Mouse (Mus musculus) liver, embryonic 14.5 days (tissue): ENCODE measurements around the gene Slc15a3. TPM values are rescaled to one million over a fixed set of nuclear protein-coding genes. Genes with fewer than 3 reads are reported as not detected.

Experiments
- ATAC-seq: fragments of 200-750 bp; cut with Nextera tagmentation; 2 replicates; pipeline ENCODE4 v1.8.0; 2017; ENCODE audit warnings: moderate number of reproducible peaks, mild to moderate bottlenecking, moderate library complexity; ENCODE audit not compliant: insufficient read depth
- DNase-seq, 3 experiments: peaks; one replicate each; pipeline ENCODE4 v3.0.0-alpha.2; 2012 to 2013; ENCODE audit warnings: low read depth in 3 of 3, low spot score in 3 of 3
- H3K27ac ChIP-seq: fragments of 300-500 bp; sonication (generic); 2 replicates; pipeline ENCODE4 v1.5.1; 2014; ENCODE audit warnings: moderate library complexity, mild to moderate bottlenecking, control low read depth, inconsistent platforms
- H3K27me3 ChIP-seq: fragments of 300-500 bp; sonication (generic); 2 replicates; pipeline ENCODE4 v1.6.1; 2014; ENCODE audit warnings: mild to moderate bottlenecking, low read length, moderate library complexity; ENCODE audit not compliant: control insufficient read depth, insufficient read depth
- H3K36me3 ChIP-seq: fragments of 300-500 bp; sonication (generic); replicated peaks from 2 replicates; pipeline ENCODE4 v1.6.1; 2014; ENCODE audit warnings: low read depth; ENCODE audit not compliant: control insufficient read depth, insufficient read depth
- H3K4me1 ChIP-seq, 2 experiments: fragments of 200-500 bp in 1 of 2; fragments of 300-500 bp in 1 of 2; sonication (generic) in 1 of 2; replicated peaks; 2 replicates each; pipeline ENCODE4 v1.6.1; 2012 to 2014; ENCODE audit warnings: antibody characterized with exemption in 1 of 2, inconsistent platforms in 1 of 2, low read length in 1 of 2; ENCODE audit not compliant: control insufficient read depth in 2 of 2, insufficient read depth in 2 of 2
- H3K4me2 ChIP-seq: fragments of 300-500 bp; sonication (generic); 2 replicates; pipeline ENCODE4 v1.6.1; 2014; ENCODE audit warnings: low read depth, mild to moderate bottlenecking, control low read depth, moderate library complexity
- H3K4me3 ChIP-seq, 2 experiments: fragments of 200-500 bp in 1 of 2; fragments of 300-500 bp in 1 of 2; sonication (generic) in 1 of 2; 2 replicates each; pipeline ENCODE4 v1.5.1; 2012 to 2014; ENCODE audit warnings: low read depth in 2 of 2, low read length in 2 of 2, mild to moderate bottlenecking in 2 of 2, control low read depth in 1 of 2, inconsistent platforms in 1 of 2, moderate library complexity in 1 of 2; ENCODE audit not compliant: insufficient read depth in 1 of 2
- H3K9ac ChIP-seq: fragments of 300-500 bp; sonication (generic); replicated peaks from 2 replicates; pipeline ENCODE4 v1.6.1; 2014; ENCODE audit warnings: mild to moderate bottlenecking, control low read depth, moderate library complexity
- H3K9me3 ChIP-seq: fragments of 300-500 bp; sonication (generic); 2 replicates; pipeline ENCODE4 v1.6.1; 2016; ENCODE audit warnings: low read length, mixed read lengths; ENCODE audit not compliant: control insufficient read depth
- CTCF ChIP-seq: IDR thresholded peaks from 2 replicates; pipeline ENCODE4 v1.5.1; 2016; ENCODE audit warnings: antibody characterized with exemption, low read depth, control low read depth
- EP300 ChIP-seq: IDR thresholded peaks from 2 replicates; pipeline ENCODE4 v1.6.1; 2016; ENCODE audit warnings: antibody characterized with exemption, low read depth
- WGBS: fragments of 180-500 bp; shearing (Covaris S2); extraction: QIAGEN DNeasy Blood & Tissue Kit; methylation state at CpG from one replicate; pipeline ENCODE4 v1.1.7; 2014; ENCODE audit not compliant: insufficient replicate concordance; 5-methylcytosine and 5-hydroxymethylcytosine counted together
- polyA plus RNA-seq, 2 experiments: library from polyadenylated mRNA; depleted of rRNA in 1 of 2; stranded (reverse) in 1 of 2; unstranded in 1 of 2; fragments of >200 nt; fragmentation: Nextera tagmentation in 1 of 2; extraction: Ambion mirVana in 1 of 2; gene quantifications; 2 replicates each; pipeline versions ENCODE4 v1.2.1 to v1.2.3; 2012 to 2014

Gene Slc15a3
- polyA plus RNA-seq, 2 experiments, result 1.4 to 3.7 TPM

DNA sequence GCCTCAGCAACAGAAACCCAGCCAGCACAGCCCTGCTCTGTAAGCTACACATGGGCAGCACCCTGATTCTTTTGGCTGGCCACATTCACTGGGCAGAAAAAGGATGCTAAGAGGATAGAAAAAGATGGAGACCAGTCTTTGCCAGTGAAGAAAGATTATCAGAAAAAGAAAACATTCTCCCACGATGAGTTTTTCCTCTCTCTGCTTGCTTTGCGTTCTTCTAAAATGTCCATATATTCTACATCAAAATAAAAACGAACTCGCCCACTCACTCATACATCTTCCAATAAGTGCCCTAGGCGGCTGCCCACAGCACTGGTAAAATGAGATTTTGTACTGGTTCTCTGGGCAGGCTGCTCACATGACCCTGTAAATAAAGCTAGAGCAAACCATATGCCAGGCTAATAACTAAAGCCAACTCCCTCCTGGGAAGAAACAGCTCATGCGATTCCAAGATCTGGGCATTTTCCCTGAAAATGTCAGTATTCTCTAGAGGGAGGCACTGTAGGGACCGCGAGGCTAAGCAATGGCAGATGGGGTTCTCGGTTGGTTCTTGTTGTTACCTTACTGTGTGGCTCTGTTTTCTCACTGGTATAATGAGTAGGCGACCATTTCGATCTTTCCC, 33.8 kb upstream of the Slc15a3 start:
- no peak for DNase-seq
- Histone ChIP-seq H3K27ac (no peak overlapping the region), H3K9me3 (no peaks in the 10 kb centered on the region), H3K27me3 (no peaks in the 10 kb centered on the region), H3K4me3 (no peak overlapping the region), H3K36me3 (no peaks in the 10 kb centered on the region), H3K4me1 (no peaks in the 10 kb centered on the region), H3K4me2 (no peak overlapping the region), H3K9ac (no peak overlapping the region)
- WGBS, result 68% methylated on average over 11 of the region's 11 CpGs
- TF ChIP-seq EP300 (no peak), CTCF (no peak)
- no peak for ATAC-seq

DNA sequence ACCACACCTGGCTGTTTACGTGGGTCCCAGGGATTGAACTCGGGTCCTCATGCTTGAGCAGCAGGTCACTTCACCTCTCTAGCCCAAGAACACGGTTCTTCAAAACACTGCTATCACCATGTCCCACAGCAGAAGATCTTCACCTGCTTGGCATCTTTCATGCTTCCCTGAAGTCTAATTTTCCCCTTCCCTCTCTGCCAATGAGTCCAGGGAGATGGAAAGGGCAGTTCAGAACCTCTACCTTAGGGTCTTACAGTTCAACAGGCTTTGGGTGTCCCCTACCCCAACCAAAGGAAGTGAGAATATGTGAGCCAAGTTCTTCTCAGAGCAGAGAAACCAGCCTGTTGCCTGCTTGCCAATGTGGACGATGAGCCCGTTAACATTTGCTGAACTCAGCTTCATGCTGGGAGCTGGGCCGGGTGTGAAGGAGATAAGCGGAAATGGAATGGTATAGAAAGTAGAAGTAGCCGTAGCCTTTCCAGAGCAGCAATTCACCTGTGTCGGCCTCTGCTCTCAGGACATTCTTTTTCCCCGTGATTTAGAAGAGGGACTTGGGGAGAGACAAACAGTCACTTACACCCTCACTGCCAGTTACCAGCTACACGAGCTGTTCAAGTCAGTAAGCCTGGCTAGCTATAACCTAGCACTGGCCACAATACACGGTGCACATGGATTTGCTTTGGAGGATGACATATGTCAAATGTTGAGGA, 30.8 kb upstream of the Slc15a3 start:
- H3K27me3 ChIP-seq, result no peaks in the 10 kb centered on the region
- no peak for DNase-seq
- H3K9ac ChIP-seq, result no peak overlapping the region
- ATAC-seq, result no peak
- H3K4me3 ChIP-seq, result no peak overlapping the region
- no peak overlapping the region for H3K27ac ChIP-seq
- no peaks in the 10 kb centered on the region for H3K9me3 ChIP-seq
- WGBS, result 67% methylated on average over 12 of the region's 12 CpGs
- no peaks in the 10 kb centered on the region for H3K4me1 ChIP-seq
- TF ChIP-seq EP300 (no peak), CTCF (no peak)
- no peak overlapping the region for H3K4me2 ChIP-seq
- no peaks in the 10 kb centered on the region for H3K36me3 ChIP-seq

DNA sequence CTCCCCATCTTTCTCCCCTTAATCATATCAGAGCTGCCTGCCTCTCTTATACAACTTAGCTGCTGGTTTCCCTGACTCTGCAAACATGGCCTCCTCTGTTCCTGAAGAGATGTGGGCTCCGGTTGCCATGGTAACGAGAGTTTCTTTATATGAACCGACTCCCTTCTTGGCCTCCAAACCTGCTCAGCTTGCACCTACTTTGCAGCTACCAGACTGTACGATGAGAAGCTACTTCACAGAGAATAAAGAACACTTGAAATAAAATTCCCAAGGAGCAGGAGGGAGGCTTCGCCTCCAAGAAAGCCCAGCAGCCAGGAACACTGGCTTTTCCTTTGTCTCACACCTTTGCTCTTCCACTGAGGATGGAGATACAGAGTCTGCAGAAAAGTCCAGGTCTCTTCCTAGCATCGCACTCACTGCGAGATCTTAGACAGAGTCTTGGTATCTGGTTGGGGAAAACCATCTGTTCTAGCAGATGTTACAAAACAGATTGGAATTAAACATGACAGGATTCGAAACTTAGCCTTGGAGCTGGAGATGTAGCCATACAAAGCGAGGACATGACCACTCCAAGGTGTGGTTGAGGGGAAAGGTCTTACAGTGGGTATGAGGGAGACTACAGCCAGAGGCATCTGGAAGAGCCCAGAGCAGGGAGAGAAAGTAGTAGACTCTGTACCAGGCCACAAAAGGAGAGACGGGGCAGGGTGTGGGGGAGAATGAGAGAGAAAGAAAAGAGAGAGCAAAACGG, 29.9 kb upstream of the Slc15a3 start:
- 63% methylated on average over 11 of the region's 11 CpGs for WGBS
- TF ChIP-seq EP300, result no peak

DNA sequence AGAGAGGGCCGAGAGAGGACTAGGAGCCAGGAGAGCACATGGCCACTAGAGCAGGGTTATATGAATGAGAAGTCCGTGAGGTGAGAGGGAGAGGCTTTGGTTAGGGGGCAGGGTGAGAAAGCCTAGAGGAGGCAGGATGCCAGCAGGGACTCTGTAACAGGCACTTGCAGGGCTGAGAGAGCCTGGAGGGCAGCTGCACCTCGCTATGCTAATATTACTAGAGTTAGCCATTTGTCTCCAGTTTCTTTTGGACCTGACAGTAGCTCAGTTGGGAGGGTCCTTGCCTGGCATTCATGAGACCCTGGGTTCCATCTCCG, 29.4 kb upstream of the Slc15a3 start:
- Histone ChIP-seq H3K4me3 (no peak overlapping the region), H3K27me3 (no peaks in the 10 kb centered on the region), H3K4me1 (no peaks in the 10 kb centered on the region), H3K27ac (no peak overlapping the region), H3K9me3 (no peaks in the 10 kb centered on the region), H3K9ac (no peak overlapping the region), H3K4me2 (no peak overlapping the region), H3K36me3 (no peaks in the 10 kb centered on the region)
- DNase-seq (no peak), ATAC-seq (no peak)
- no peak for TF ChIP-seq CTCF
- no peak for TF ChIP-seq EP300
- WGBS, result 61% methylated on average over 4 of the region's 4 CpGs

More for the DNA sequence above, 29.9 kb upstream of the Slc15a3 start:
- Histone ChIP-seq H3K4me1 (no peaks in the 10 kb centered on the region), H3K27ac (no peak overlapping the region), H3K4me2 (no peak overlapping the region), H3K9me3 (no peaks in the 10 kb centered on the region), H3K36me3 (no peaks in the 10 kb centered on the region), H3K27me3 (no peaks in the 10 kb centered on the region), H3K4me3 (no peak overlapping the region), H3K9ac (no peak overlapping the region)
- DNase-seq (no peak), ATAC-seq (no peak)

DNA sequence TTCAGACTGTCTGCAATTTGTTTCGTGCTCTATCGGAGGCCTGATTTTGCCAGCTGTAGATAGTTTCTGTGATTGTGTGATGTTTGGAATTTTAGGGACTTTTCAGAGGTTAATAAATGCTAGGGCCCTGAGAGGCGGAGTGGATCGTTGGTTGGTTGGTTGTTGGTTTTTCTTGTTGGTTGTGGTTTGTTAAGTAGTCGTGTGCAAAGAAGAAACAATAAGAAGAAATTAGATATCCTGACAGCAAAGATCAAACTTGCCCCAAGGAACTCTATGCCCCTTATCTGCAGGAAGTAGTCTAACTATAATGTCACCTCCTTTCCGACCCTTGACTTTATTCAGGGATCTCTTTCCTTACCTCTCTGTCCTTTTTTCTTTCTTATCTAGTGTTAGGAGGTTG, 28.1 kb upstream of the Slc15a3 start:
- Histone ChIP-seq H3K36me3 (no peaks in the 10 kb centered on the region), H3K27ac (no peak overlapping the region), H3K4me1 (no peaks in the 10 kb centered on the region), H3K9me3 (no peaks in the 10 kb centered on the region), H3K4me3 (no peak overlapping the region), H3K9ac (no peak overlapping the region), H3K27me3 (no peaks in the 10 kb centered on the region), H3K4me2 (no peak overlapping the region)
- no peak for TF ChIP-seq CTCF
- 36% methylated on average over 6 of the region's 6 CpGs for WGBS
- DNase-seq (no peak), ATAC-seq (no peak)
